Mouse (Mus musculus) spleen, adult 10 weeks (tissue): ENCODE measurements around the gene Gzmm. TPM values are rescaled to one million over a fixed set of nuclear protein-coding genes. Genes with fewer than 3 reads are reported as not detected.

Experiments
- polyA plus RNA-seq: library from polyadenylated mRNA; stranded (reverse); fragments of 350-450 nt; fragmentation: Illumina TruSeq; extraction: RNeasy Lipid Tissue Mini Kit (QIAGEN cat#74804); gene quantifications from one replicate; pipeline ENCODE4 v1.2.3, GENCODE M21; 2015; ENCODE audit warnings: low replicate concordance; ENCODE audit not compliant: insufficient read depth

Gene Gzmm
- 1.5 TPM for polyA plus RNA-seq

GRCm38 (mm10) chr10:79688720-79689119 lies at the start of gene Gzmm:
Gene Gzmm, plus strand, starts transcription at chr10:79689020.

GRCm38 (mm10) chr10:79645711-79646110 lies 43.1 kb upstream of the Gzmm start, which contains the start of gene Odf3l2:
Gene Odf3l2, minus strand, starts transcription at chr10:79645738.

GRCm38 (mm10) chr10:79664131-79664665 lies 24.6 kb upstream of the Gzmm start, which contains the start of gene Madcam1:
Gene Madcam1, plus strand, starts transcription at chr10:79664559.

GRCm38 (mm10) chr10:79668771-79669575 lies 19.8 kb upstream of the Gzmm start, which contains the start of gene Tpgs1:
Gene Tpgs1, plus strand, starts transcription at chr10:79669369.

GRCm38 (mm10) chr10:79681591-79682245 lies 7.1 kb upstream of the Gzmm start, which contains the start of gene Cdc34:
Gene Cdc34, plus strand, starts transcription at chr10:79682195.

GRCm38 (mm10) chr10:79704065-79704969 lies 15.5 kb downstream of the Gzmm start, which contains the start of gene Bsg:
Gene Bsg, plus strand, starts transcription at chr10:79704491.

GRCm38 (mm10) chr10:79716254-79716987 lies 27.6 kb downstream of the Gzmm start, which contains the start of gene Hcn2:
Gene Hcn2, plus strand, starts transcription at chr10:79716634.

Other genes with a start within 250 kb of the Gzmm start
- not detected for gene Vmn2r83, start 220.3 kb upstream of the Gzmm start, polyA plus RNA-seq
- gene Plpp2, start 155.2 kb upstream of the Gzmm start, polyA plus RNA-seq: 3.2 TPM
- 11.8 TPM for gene Mier2, start 133.8 kb upstream of the Gzmm start, polyA plus RNA-seq
- gene Theg, start 101.7 kb upstream of the Gzmm start, polyA plus RNA-seq: not detected
- not detected for gene C2cd4c, start 75.0 kb upstream of the Gzmm start, polyA plus RNA-seq
- gene Shc2, start 51.1 kb upstream of the Gzmm start, polyA plus RNA-seq: 0.62 TPM
- not detected for gene Odf3l2, start 43.3 kb upstream of the Gzmm start, polyA plus RNA-seq
- gene Madcam1, start 24.5 kb upstream of the Gzmm start, polyA plus RNA-seq: 8.2 TPM
- gene Tpgs1, start 19.7 kb upstream of the Gzmm start, polyA plus RNA-seq: 6.4 TPM
- 43.0 TPM for gene Cdc34, start 6.8 kb upstream of the Gzmm start, polyA plus RNA-seq
- 159 TPM for gene Bsg, start 15.5 kb downstream of the Gzmm start, polyA plus RNA-seq
- not detected for gene Hcn2, start 27.6 kb downstream of the Gzmm start, polyA plus RNA-seq
- gene Polrmt, start 57.6 kb downstream of the Gzmm start, polyA plus RNA-seq: 16.0 TPM
- not detected for gene Fgf22, start 66.1 kb downstream of the Gzmm start, polyA plus RNA-seq
- 5.5 TPM for gene Rnf126, start 77.9 kb downstream of the Gzmm start, polyA plus RNA-seq
- 1.2 TPM for gene Fstl3, start 88.3 kb downstream of the Gzmm start, polyA plus RNA-seq
- gene Prss57, start 101.9 kb downstream of the Gzmm start, polyA plus RNA-seq: 0.25 TPM
- gene Palm, start 104.6 kb downstream of the Gzmm start, polyA plus RNA-seq: 3.1 TPM
- not detected for gene Misp, start 132.0 kb downstream of the Gzmm start, polyA plus RNA-seq
- 156 TPM for gene Ptbp1, start 165.4 kb downstream of the Gzmm start, polyA plus RNA-seq
- not detected for gene Prtn3, start 185.5 kb downstream of the Gzmm start, polyA plus RNA-seq
- gene Plppr3, start 185.6 kb downstream of the Gzmm start, polyA plus RNA-seq: 0.47 TPM
- gene Elane, start 197.2 kb downstream of the Gzmm start, polyA plus RNA-seq: 0.35 TPM
- 1.0 TPM for gene Cfd, start 201.8 kb downstream of the Gzmm start, polyA plus RNA-seq
- 3.4 TPM for gene Med16, start 219.9 kb downstream of the Gzmm start, polyA plus RNA-seq
- gene Gm26602, start 221.8 kb downstream of the Gzmm start, polyA plus RNA-seq: not detected
- gene Kiss1r, start 228.0 kb downstream of the Gzmm start, polyA plus RNA-seq: 0.33 TPM
- 52.3 TPM for gene R3hdm4, start 232.2 kb downstream of the Gzmm start, polyA plus RNA-seq
- 8.9 TPM for gene Arid3a, start 238.0 kb downstream of the Gzmm start, polyA plus RNA-seq